Mouse (Mus musculus): ENCODE data around the gene Vmn1r36.

- TF ChIP-seq CTCF (IDR thresholded peaks at IDR 0.05; ENCODE audit: borderline replicate concordance, insufficient read depth, low read depth, low read length) (no peak), POLR2A (IDR thresholded peaks at IDR 0.05; ENCODE audit: borderline replicate concordance, insufficient read depth, low read length) (no peak)
These were observed 10.1 kb downstream of the Vmn1r36 start for GRCm38 (mm10) chr6:66708901-66709300.
